Mouse (Mus musculus): ENCODE results near the gene Tmem231.

DNA sequence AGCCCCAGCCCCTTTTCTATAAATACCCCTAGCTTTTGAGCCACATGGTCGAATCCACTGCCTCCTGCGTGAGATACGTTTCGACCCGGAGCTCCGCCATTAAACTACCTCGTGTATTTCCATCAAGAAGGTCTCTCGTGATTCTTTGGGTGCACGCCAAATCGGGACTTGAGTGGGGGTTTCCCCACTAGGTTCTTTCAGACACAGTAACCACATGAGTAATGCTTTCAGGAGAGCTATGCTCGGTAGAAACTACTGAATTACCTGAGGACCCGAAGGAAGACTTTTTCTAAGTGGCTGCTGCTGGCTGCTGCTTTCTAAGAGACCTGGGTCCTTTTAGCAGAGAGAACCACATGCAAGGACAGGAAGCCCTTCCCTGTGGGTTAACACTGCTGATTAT, 40.5 kb upstream of the Tmem231 start:
- TF ChIP-seq CTCF (IDR thresholded peaks at IDR 0.05; ENCODE audit: low read depth) (no peak), EP300 (IDR thresholded peaks at IDR 0.05; ENCODE audit: low read depth) (no peak)

Data from heart, postnatal 0 days (tissue).